ENCODE assay signal across 21 mouse cellular contexts in the genomic region with DNA sequence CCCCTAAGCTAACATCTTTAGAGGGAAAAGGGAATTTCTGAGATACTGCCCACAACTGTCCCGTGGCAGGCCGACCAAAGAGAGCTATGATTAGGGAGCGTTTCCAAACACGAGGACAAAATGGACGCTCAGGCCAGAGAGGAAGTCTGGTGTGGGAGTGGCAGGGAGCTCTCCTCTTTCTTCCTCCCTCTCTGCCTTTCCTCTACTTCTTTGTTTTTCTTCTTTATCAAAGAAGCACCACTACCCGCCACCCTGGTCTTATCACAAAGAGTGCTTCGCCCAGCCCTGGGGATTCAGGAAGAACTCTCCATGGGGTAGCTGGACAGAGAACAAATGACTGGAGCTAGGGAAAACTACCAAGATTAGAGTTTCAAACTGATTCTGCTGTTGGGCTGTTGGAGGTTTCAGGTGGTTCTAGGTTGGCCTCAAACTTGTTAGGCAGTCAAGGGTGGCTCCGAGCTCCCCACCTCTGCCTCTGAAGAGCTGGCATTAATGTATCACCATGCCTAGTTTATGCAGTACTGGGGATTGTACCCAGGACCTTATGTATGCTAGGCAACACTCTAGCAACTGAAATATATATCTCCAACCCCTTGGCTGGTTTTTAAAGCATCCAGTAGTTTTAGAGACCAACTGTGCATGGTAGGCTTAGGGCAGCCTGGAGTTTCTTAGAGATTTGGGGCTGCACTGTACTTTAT. TPM values are rescaled to one million over a fixed set of nuclear protein-coding genes. Genes with fewer than 3 reads are reported as not detected.
A peak's percentile ranks its signal among the peaks of the same experiment; 100 is the strongest.
DNase-seq lines count a peak whose midpoint lies in the region; ATAC-seq and TF ChIP-seq lines count a peak whose summit lies in the region.
"Had no signal": no experiment of that assay in that cellular context is flagged by ENCODE, and none has a peak within 500 bp of the region (broad histone marks: within the 10 kb centered on the region; RNA-seq: fewer than 3 reads in every experiment).

No protein-coding gene starts in this region.

- DNase-seq in layer of hippocampus, adult 2 months (ENCODE audit: low spot score in 2 of 2) = no peak
- no peak for DNase-seq in layer of hippocampus, adult 9-10 months (ENCODE audit: low spot score)
- DNase-seq in c-Kit-positive CD71-positive TER-119-positive erythroid progenitor cells, embryonic 14.5 days (ENCODE audit: low spot score) = peak; percentile 70
- DNase-seq in liver = peak; percentile 79
- no peak for DNase-seq in adrenal gland, postnatal 4 days (ENCODE audit: low spot score in 2 of 2)
- no peak for DNase-seq in ovary, adult 18-20 months (ENCODE audit: low spot score)
- DNase-seq: thymus, postnatal 4 days had no signal

- TF ChIP-seq POLR2A in small intestine, adult 2 months (IDR thresholded peaks at IDR 0.05; ENCODE audit: low read depth, low read length) = no peak

- 0 out of 2 replicates have a peak overlapping the region, but pooled peaks have one; percentile 36 for H3K27ac ChIP-seq in layer of hippocampus, adult 2 months
- peak overlapping the region; percentile 65 for H3K27ac ChIP-seq in small intestine, adult 2 months (ENCODE audit: insufficient read depth, low read depth, low read length)
- H3K27ac ChIP-seq: embryonic facial prominence, embryonic 15.5 days; hindbrain, embryonic 14.5 days; midbrain, embryonic 12.5 days; neural tube, embryonic 12.5 days had no signal

- H3K4me3 ChIP-seq in layer of hippocampus, adult 2 months = no peak overlapping the region
- no peak overlapping the region for H3K4me3 ChIP-seq in small intestine, adult 2 months (ENCODE audit: low read depth, low read length)
- H3K4me3 ChIP-seq: embryonic facial prominence, embryonic 15.5 days; midbrain, embryonic 12.5 days; neural tube, embryonic 12.5 days had no signal

- no peaks in the 10 kb centered on the region for H3K36me3 ChIP-seq in small intestine, adult 2 months (ENCODE audit: control insufficient read depth, insufficient read depth, low read length)
- H3K36me3 ChIP-seq: embryonic facial prominence, embryonic 15.5 days; midbrain, embryonic 12.5 days; neural tube, embryonic 12.5 days had no signal

- no peak for ATAC-seq in frontal cortex, adult (ENCODE audit: low TSS enrichment)

- TF ChIP-seq CTCF in layer of hippocampus, adult 2 months (conservative IDR thresholded peaks at IDR 0.05) = no peak
- TF ChIP-seq CTCF in small intestine, adult 2 months (IDR thresholded peaks at IDR 0.05; ENCODE audit: extremely low read depth, insufficient read length, insufficient replicate concordance, low read depth, low read length) = no peak

- H3K27me3 ChIP-seq in small intestine, adult 2 months (ENCODE audit: control insufficient read depth, insufficient read depth, low read length) = no peaks in the 10 kb centered on the region
- H3K27me3 ChIP-seq: embryonic facial prominence, embryonic 15.5 days; midbrain, embryonic 12.5 days; neural tube, embryonic 12.5 days had no signal

- H3K4me1 ChIP-seq in small intestine, adult 2 months (ENCODE audit: control insufficient read depth, insufficient read depth, insufficient read length, low read length) = peaks cover 18% of the 10 kb centered on the region
- H3K4me1 ChIP-seq: midbrain, embryonic 12.5 days; neural tube, embryonic 12.5 days had no signal

- 53% methylated on average over 8 of the region's 8 CpGs for WGBS in small intestine, adult 2 months

RNA-seq across cellular contexts. Expression of a gene that starts 12.5 kb away (rescaled TPM):
- total RNA-seq in layer of hippocampus, adult 2 months (2021) = not detected
- not detected in 2 replicates for polyA plus RNA-seq in small intestine, adult 2 months (2012; rRNA removed)
- not detected for total RNA-seq in adrenal gland, postnatal 4 days (2021)
- total RNA-seq: adrenal gland, postnatal 10 days; gastrocnemius, postnatal 4 days; layer of hippocampus, adult 18-20 months; left cerebral cortex, postnatal 36 days had no signal
- polyA plus RNA-seq: cortical plate, adult 2 months; frontal cortex, adult 2 months; hindbrain, embryonic 14.5 days; kidney, embryonic 14.5 days; lung, embryonic 16.5 days; midbrain, embryonic 12.5 days; neural tube, embryonic 12.5 days had no signal

RNA-seq across cellular contexts. Expression of a gene that starts 28.9 kb away (rescaled TPM):
- total RNA-seq in layer of hippocampus, adult 2 months (2021) = not detected
- polyA plus RNA-seq in small intestine, adult 2 months (2012; rRNA removed) = not detected in 2 replicates
- total RNA-seq in adrenal gland, postnatal 4 days (2021) = not detected
- total RNA-seq: adrenal gland, postnatal 10 days; layer of hippocampus, adult 18-20 months; left cerebral cortex, postnatal 36 days had no signal
- polyA plus RNA-seq: cortical plate, adult 2 months; frontal cortex, adult 2 months; hindbrain, embryonic 14.5 days; kidney, embryonic 14.5 days; lung, embryonic 16.5 days; midbrain, embryonic 12.5 days; neural tube, embryonic 12.5 days had no signal

RNA-seq across cellular contexts. Expression of a gene that starts 51.5 kb away (rescaled TPM):
- 10 to 100 TPM; 36.5 to 42.6 TPM for total RNA-seq in layer of hippocampus, adult 2 months (2021)
- 16.8 and 64.6 TPM in 2 replicates for polyA plus RNA-seq in small intestine, adult 2 months (2012; rRNA removed)
- total RNA-seq in adrenal gland, postnatal 4 days (2021) = 100 to 1,000 TPM in 1 of 2 experiments, 10 to 100 TPM in 1; 89.3 to 106 TPM

RNA-seq across cellular contexts. Expression of a gene that starts 51.6 kb away (rescaled TPM):
- not detected for total RNA-seq in layer of hippocampus, adult 2 months (2021)
- polyA plus RNA-seq in small intestine, adult 2 months (2012; rRNA removed) = 18.3 and 52.6 TPM in 2 replicates
- total RNA-seq in adrenal gland, postnatal 4 days (2021) = not detected
- total RNA-seq: adrenal gland, postnatal 10 days; gastrocnemius, postnatal 4 days; layer of hippocampus, adult 18-20 months; left cerebral cortex, postnatal 36 days had no signal
- polyA plus RNA-seq: cortical plate, adult 2 months; embryonic facial prominence, embryonic 15.5 days; frontal cortex, adult 2 months; hindbrain, embryonic 14.5 days; kidney, embryonic 14.5 days; lung, embryonic 16.5 days; midbrain, embryonic 12.5 days; neural tube, embryonic 12.5 days had no signal

Comparison
In these comparisons a context has a peak if more than half of its experiments do, and no peak if none do; other contexts are left out.
1. DNase-seq: peak in c-Kit-positive CD71-positive TER-119-positive erythroid progenitor cells, embryonic 14.5 days (single experiment) and liver (single experiment); none in layer of hippocampus, adult 2 months (0 of 2), layer of hippocampus, adult 9-10 months (single experiment), adrenal gland, postnatal 4 days (0 of 2) and ovary, adult 18-20 months (single experiment).